Mouse (Mus musculus) G1E-ER4 (cell line): Measurements from ENCODE around the gene Dhx32. TPM values are rescaled to one million over a fixed set of nuclear protein-coding genes. Genes with fewer than 3 reads are reported as not detected.

Source experiments
- GATA1 ChIP-seq: IDR thresholded peaks from one replicate; pipeline ENCODE4 v1.8.0; 2012; ENCODE audit warnings: low read length, inconsistent platforms
- polyA plus RNA-seq: library from polyadenylated mRNA; stranded (reverse); fragments of >175 nt; gene quantifications from 2 replicates; pipeline ENCODE4 v1.2.3, GENCODE M21; 2012

Gene Dhx32
- polyA plus RNA-seq, 1 experiment, result 6.1 TPM

DNA sequence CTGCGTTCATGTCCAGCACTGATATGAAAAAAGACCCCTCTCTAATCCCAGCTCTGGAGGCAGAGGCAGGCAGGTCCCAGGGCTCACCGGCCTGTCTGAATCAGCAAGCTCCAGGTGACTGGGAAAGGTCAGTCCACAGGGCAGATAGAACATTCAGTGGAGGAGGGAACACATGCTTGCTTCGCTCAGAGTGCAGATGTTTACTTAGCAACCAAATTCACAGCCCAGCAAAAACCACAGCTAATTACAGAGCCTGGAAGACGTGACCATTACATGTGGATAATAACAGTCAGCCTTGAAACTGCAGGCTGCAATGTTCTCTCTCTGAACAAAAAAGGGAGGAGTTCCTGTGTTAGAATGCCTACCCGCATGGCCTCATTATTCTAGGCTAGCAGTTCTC lies 31.9 kb downstream of the Dhx32 start:
- TF ChIP-seq GATA1, result no peak

DNA sequence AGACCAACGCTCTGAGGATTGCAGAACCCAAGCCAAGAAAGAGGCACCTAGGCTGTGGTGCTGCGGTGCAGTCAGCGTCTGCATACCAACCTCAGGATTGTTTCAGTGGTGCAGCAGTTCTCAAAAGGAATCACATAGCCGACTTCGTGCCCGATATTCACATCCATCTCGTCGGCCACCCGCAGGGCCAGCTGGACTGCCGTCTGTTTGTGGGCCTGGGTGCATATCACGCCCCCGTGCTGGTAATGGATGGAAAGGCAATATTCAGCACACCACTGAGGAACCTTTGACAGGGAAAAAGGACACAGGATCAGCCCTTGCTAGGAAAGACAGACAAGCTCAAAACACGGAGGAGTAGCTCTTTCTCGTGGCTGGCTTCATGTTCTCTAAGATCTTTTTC lies 33.8 kb downstream of the Dhx32 start:
- TF ChIP-seq GATA1, result no peak

DNA sequence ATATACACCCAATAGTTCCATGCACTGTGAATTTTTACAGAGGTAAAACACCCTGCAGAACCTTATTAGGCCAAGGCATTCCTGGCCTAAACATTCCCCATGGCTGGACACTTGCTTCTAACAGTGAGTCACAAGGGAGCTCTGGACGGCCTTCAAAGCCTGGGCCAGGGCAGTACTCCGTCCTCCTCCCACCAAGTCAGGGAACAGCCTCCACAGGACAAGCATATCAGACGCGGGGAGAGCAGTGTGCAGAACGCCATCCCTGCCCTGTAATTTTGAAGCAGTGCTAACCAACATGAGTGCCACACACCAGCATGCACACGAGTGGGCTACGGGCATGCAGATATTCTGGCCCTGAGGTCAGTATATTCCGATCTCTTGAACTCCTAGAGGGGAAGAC lies 35.2 kb downstream of the Dhx32 start:
- TF ChIP-seq GATA1, result no peak

DNA sequence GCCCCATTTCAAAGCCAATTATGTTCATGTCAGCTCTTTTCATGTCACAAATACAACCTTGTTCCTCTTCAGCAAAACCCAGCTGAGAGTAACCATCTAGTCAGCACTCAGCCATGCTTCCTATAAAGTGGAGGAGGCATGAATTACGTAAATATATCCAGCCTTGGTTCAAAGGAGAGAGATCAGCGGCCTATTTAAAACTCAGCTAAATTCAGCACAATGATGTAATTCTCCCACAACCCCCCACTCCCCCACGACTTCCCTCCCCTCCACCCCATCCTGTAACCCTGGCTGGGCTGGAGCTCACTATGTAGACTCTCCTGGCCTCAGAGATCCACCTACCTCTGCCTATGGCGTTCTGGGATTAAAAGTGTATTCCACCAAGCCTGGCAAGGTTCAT lies 37.8 kb downstream of the Dhx32 start:
- no peak for TF ChIP-seq GATA1

DNA sequence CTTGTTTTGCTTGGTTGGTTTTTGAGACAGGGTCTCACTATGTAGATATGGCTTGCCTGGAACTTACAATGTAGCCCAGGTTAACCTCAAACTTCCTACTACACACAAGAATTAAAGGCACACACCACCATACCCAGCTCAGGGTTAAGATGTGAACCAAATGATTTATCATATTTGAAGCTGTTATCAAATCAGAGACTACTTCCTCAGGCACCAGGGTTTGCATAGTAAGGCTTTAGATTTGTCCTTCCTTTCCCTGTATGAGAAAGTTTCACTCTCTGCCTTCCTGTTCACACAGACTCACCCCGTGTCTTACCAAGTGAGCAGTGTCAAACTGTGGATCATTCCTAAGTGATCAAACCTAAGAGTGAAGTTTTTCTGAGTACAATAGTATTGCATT lies 38.3 kb downstream of the Dhx32 start:
- TF ChIP-seq GATA1, result no peak

DNA sequence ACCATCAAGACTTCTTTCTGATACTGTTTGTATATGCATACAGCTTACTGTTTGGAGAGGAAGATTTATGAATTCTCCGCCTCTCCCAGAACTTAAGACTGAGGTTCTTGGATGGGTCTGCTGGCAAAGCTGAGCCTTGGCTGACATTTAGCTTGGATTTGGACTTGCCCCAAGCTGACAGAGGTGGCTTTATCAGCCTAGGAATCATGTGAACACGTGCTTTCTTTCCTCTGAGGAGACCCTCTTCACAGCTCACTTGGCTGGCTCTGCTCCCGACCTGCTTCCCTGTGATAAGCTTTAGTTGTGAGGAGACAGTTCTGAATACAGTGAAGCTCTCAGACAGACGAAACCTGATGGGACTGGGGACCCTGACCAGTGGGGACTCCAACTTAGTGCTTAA lies 38.9 kb downstream of the Dhx32 start:
- TF ChIP-seq GATA1, result no peak

DNA sequence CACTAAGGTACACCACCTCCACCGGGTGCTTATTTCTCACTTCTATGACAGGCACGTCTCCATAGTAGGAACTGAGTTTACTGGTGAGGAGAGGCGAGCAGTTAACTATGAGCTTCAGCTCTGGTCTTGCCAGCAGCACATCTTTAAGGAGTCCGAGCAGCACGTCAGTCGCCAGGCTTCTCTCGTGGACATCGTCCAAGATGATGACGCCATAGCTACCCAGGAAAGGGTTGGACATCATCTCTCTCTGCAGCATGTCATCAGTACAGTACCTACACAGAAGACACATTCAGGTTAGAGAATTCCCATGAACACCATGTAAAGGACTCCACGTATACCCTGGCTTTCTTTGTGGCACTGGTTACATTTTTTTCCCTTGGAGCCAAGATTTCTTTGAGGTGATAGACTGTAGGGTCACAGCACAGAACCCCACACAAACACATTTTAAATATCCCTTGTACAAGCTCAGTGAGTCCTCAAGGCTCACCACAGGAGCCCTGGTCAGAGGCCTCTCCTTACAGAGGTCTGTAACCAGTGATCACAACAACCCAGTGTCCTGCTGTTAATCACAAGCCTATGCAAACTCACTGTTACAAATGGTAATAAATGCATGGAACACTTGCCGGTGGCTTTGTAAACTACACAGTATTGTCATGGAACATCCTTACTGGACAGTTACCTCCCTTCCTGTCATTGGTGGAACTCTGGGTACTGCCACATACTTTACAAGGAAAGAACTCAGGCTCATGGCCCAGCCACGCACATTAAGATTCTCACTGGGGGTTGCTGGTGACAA lies 39.8 kb downstream of the Dhx32 start:
- no peak for TF ChIP-seq GATA1

DNA sequence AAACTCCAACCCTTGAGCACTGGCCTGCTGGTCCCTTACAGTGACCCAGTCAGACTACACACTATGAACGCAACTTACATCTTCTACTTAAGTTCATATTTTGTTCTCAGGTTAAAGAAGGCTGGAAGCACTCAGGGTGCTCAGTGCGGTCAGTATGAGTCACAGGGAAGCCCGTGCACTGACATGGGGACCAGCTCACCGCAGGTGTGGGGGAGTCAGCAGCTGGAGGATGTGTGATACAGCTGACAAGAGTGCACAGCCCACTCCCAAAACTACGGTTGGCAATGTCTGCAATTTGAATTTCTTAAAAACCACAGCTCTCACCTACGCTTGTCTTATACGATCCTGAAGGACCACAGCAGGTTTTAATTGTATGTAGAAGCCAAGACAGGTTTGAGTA lies 42.0 kb downstream of the Dhx32 start:
- TF ChIP-seq GATA1, result no peak

DNA sequence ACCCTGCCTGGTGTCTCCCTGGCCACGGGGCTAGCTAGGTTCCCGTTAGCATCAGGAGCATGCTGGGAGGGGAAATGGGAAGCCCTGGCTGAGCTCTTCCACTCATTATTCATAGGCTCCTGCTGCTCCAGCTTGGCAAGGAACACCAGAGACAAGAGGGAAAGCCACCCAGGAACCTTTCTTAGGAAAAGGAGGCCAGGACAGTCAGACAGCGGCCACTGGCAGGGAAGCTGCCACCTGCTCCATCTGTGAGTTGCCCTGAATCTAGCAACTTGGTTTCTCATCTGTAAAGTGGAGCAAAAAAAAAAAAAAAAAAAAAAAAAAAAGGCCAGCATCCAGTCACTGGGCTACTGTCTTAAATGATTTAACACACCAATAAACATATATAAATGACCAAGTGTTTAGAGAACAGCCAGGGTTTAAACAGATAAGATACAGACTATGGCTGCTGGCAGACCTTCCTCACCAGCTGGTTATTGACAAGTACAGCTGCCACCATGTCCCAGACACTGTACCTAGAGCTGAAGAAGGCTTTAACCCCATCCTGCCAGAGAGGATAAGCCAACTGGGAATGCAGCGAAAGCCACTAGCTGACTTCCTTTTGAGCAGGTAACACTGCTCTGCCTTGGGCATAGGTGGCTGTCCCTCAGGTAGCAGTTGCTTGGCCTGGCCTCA lies 50.4 kb downstream of the Dhx32 start:
- TF ChIP-seq GATA1, result no peak

DNA sequence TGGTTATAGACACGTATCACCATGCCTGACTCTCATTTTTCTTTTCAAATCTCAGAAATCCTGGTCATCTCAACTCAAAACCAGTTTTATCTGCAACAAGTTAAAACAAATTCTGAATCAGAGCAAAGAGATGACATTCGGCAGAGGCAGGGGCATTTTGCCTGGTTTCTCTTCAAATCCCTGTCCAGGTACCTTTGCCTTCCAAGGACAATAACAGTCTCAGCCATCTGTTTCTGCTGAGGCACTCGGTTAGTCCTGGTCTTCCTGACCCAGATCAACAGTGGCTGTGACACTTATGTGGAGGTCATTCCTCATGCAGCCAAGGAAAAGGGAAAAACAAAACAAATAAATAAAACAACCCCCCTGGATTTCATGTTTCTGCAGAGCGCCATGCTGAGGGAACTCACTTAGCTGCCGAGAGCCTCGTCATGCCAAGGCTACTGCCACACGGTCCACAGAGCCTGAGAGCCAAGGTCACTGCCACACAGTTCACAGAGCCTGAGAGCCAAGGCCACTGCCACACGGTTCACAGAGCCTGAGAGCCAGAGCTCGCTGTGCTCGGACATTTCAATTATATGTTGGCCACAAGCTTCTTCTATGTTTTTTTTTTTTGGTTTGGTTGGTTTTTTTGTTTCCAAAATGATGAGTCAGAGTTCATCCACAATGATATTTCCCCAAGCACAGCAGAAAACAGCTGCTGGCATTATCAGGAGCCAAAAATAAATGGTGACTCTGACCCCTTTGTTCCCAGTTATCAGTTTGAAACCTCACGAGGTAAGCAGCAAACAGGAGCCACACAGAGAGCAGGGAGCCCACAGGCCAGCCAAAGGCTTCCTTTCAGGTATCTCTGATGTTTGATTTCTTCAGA lies 52.0 kb downstream of the Dhx32 start:
- no peak for TF ChIP-seq GATA1

DNA sequence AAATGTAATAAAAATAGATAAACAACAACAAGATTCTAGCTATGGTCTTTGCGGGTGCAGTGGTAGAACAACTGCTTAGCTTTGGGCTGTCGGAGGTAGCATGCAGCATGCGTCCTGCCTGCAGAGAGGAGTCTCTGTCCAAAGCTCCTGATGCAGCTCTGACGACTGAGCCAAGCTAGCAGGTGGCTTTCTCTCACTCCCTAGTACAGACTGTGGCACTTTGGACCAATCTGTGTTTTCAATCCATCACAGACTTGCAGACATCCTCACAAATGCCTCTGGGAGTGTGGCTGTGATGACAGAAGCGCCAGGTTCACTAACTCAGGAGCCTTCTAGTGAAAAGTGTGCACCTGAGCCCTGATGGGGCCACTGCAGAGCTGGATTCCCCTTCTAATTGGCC lies 53.2 kb downstream of the Dhx32 start:
- no peak for TF ChIP-seq GATA1

DNA sequence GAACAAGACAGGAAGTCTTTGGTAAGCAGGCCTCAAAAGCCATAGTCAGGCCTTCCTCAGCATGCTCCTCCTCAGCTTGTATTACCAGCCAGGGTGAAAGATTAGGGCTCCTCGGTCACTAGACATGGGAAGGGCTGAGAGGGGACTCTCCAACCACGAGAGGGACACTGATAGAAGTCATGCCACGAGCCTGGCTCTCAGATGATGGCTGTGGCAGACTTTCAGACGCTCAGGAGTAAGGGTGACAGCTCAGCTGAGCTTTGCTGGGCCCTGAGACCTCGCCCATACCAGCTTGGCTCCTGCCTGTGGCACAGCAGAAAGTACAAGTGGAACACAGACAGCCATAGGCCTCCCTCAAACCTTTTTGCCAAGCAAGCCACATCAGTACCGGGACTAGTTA lies 55.5 kb downstream of the Dhx32 start:
- TF ChIP-seq GATA1, result no peak

DNA sequence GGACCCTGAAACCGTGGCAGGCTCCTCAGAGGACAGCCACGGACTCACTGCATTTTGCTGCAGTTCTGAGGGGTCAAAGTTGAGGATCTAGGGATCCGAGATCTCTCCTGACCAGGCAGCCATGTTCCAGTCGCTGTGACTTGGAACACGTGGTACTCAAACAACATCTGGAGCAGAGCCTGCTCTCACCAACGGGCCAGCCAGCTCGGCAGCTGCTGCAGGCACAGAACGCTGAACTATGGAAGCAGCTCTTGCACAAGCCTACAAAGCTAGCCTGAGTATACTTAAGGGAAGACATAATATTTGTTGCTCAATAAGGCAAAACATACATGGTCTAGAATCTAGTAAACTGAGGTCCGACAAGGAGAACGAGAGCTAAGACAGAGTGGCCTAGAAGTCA lies 57.0 kb downstream of the Dhx32 start:
- no peak for TF ChIP-seq GATA1

DNA sequence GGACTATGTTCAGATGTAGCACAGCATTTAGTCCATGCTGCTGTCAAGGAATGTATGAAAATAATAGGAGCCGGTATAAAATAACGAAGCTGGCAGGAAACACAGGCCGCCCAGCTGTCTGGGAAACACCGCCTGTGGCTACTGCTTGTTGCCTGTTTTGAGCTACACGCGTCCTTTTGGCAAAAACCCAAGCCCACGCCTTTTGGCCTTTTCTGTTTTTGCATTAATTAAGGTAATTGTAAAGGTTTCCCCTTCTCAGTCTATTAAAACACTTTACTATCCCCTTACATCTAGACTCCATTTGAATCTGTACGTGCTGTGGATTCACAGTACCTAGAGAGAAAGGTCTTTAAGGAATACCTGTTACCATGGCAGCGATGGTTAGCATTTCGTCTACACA lies 57.7 kb downstream of the Dhx32 start:
- TF ChIP-seq GATA1, result no peak

DNA sequence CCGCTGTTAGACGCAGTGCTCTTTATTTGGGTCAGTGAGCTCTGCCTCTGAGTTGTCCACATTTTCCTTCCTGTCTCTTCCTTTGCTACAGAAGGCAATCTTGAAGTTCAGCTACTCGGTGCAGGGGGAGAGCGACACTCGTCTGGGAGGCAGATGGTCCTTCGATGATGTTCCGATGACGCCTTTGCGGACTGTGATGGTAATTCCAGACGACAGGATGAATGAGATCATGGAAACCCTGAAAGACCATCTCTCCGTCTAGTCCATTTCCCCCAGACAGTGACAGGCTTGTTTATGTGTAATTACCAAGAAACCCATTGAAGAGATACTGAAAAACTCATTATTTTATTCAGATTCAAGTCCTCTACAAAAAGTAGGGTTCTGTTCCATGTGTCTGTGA lies 61.9 kb downstream of the Dhx32 start:
- no peak for TF ChIP-seq GATA1

DNA sequence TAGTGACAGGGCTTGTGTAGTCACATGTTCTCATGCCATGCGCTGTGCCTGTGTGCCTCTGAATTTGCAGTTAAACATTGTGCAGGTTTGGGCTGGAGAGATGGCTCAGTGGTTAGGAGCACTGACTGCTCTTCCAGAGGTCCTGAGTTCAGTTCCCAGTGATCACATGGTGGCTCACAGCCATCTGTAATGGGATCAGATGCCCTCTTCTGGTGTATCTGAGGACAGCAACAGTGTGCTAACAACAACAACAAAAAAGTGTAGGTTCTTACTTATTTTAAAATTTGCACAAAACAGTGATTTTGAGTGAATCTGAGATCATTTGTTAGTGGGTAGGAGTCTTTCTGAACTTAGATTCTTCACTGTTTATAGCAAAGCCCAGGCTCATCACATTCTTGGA lies 63.9 kb downstream of the Dhx32 start:
- TF ChIP-seq GATA1, result no peak
